Mouse (Mus musculus) right cerebral cortex, postnatal 4 days (tissue): ENCODE results near the gene Ercc6.

ENCODE experiments used
- DNase-seq: peaks from one replicate; pipeline ENCODE4 v3.0.0-alpha.2; 2022

Gene Ercc6

GRCm38 (mm10) chr14:32520400-32520926, 7.1 kb downstream of the Ercc6 start:
- no peak for DNase-seq

GRCm38 (mm10) chr14:32522336-32522735, 9.0 kb downstream of the Ercc6 start:
- DNase-seq, result no peak

- DNase-seq, result no peak
Measured at GRCm38 (mm10) chr14:32524071-32524470, 10.8 kb downstream of the Ercc6 start.

- DNase-seq, result peak; percentile 27
Measured at GRCm38 (mm10) chr14:32525996-32526705, 12.8 kb downstream of the Ercc6 start.

GRCm38 (mm10) chr14:32527211-32527610, 13.9 kb downstream of the Ercc6 start:
- no peak for DNase-seq

- DNase-seq, result no peak
Measured at GRCm38 (mm10) chr14:32529036-32529435, 15.7 kb downstream of the Ercc6 start.

- DNase-seq, result peak; percentile 41
Measured at GRCm38 (mm10) chr14:32530896-32531295, 17.6 kb downstream of the Ercc6 start.

GRCm38 (mm10) chr14:32531371-32531770, 18.1 kb downstream of the Ercc6 start:
- DNase-seq, result no peak

- no peak for DNase-seq
Measured at GRCm38 (mm10) chr14:32532381-32533147, 19.2 kb downstream of the Ercc6 start.

GRCm38 (mm10) chr14:32533148-32533520, 19.8 kb downstream of the Ercc6 start:
- no peak for DNase-seq

- DNase-seq, result no peak
Measured at GRCm38 (mm10) chr14:32533656-32534055, 20.3 kb downstream of the Ercc6 start.

GRCm38 (mm10) chr14:32534137-32534536, 20.8 kb downstream of the Ercc6 start:
- no peak for DNase-seq

- DNase-seq, result peak; percentile 35
Measured at GRCm38 (mm10) chr14:32536763-32537162, 23.4 kb downstream of the Ercc6 start.

- no peak for DNase-seq
Measured at GRCm38 (mm10) chr14:32538115-32538514, 24.8 kb downstream of the Ercc6 start.

- no peak for DNase-seq
Measured at GRCm38 (mm10) chr14:32543075-32543474, 29.8 kb downstream of the Ercc6 start.

- no peak for DNase-seq
Measured at GRCm38 (mm10) chr14:32546676-32547075, 33.4 kb downstream of the Ercc6 start.

GRCm38 (mm10) chr14:32551854-32552253, 38.5 kb downstream of the Ercc6 start:
- no peak for DNase-seq

GRCm38 (mm10) chr14:32553198-32553903, 40.0 kb downstream of the Ercc6 start:
- no peak for DNase-seq

- no peak for DNase-seq
Measured at GRCm38 (mm10) chr14:32554860-32555526, 41.7 kb downstream of the Ercc6 start.

- no peak for DNase-seq
Measured at GRCm38 (mm10) chr14:32561428-32561827, 48.1 kb downstream of the Ercc6 start.

- DNase-seq, result no peak
Measured at GRCm38 (mm10) chr14:32563661-32564060, 50.3 kb downstream of the Ercc6 start.

GRCm38 (mm10) chr14:32572519-32572918, 59.2 kb downstream of the Ercc6 start:
- no peak for DNase-seq

GRCm38 (mm10) chr14:32578420-32578819, 65.1 kb downstream of the Ercc6 start:
- DNase-seq, result no peak
